Comparison of ENCODE assay signal across 24 mouse cellular contexts in genomic region chr9:35277855-35278365, GRCm38 (mm10). TPM values are rescaled to one million over a fixed set of nuclear protein-coding genes. Genes with fewer than 3 reads are reported as not detected.
DNase-seq lines count a peak whose midpoint lies in the region; ATAC-seq and TF ChIP-seq lines count a peak whose summit lies in the region.
"Had no signal": no experiment of that assay in that cellular context is flagged by ENCODE, and none has a peak within 500 bp of the region (broad histone marks: within the 10 kb centered on the region; RNA-seq: fewer than 3 reads in every experiment).

No protein-coding gene starts in this region.

- no peak overlapping the region for H3K4me3 ChIP-seq in lung, postnatal 0 days (ENCODE audit: low read depth, low read length)
- no peak overlapping the region for H3K4me3 ChIP-seq in intestine, embryonic 16.5 days (ENCODE audit: low read length)
- H3K4me3 ChIP-seq in forebrain, embryonic 13.5 days, result no peak overlapping the region
- H3K4me3 ChIP-seq: embryonic facial prominence, embryonic 10.5 days; gastrocnemius, adult 2 months; heart, embryonic 15.5 days; hindbrain, embryonic 10.5 days; intestine, embryonic 15.5 days had no signal

- TF ChIP-seq CTCF in lung, postnatal 0 days (IDR thresholded peaks at IDR 0.05), result no peak

- no peak for ATAC-seq in lung, postnatal 0 days
- ATAC-seq in common myeloid progenitor, adult 5-6 weeks (replicated peaks; ENCODE audit: low read depth, poor library complexity, severe bottlenecking), result peak; percentile 41; the same call in 1 of the 2 replicates
- ATAC-seq in megakaryocyte progenitor cell, adult 5-6 weeks (replicated peaks; ENCODE audit: poor library complexity), result peak; percentile 60
- no peak for ATAC-seq in intestine, embryonic 16.5 days
- ATAC-seq in forebrain, embryonic 13.5 days, result no peak
- ATAC-seq: activated CD4-positive, CD25-positive, alpha-beta regulatory T cell, adult 4 months; forebrain, embryonic 14.5 days; intestine, embryonic 15.5 days; Patski had no signal

- no peaks in the 10 kb centered on the region for H3K27me3 ChIP-seq in lung, postnatal 0 days (replicated peaks; ENCODE audit: insufficient read depth, low read length)
- no peaks in the 10 kb centered on the region for H3K27me3 ChIP-seq in intestine, embryonic 16.5 days (replicated peaks; ENCODE audit: control insufficient read depth, insufficient read depth, low read length)
- H3K27me3 ChIP-seq in forebrain, embryonic 13.5 days, result no peaks in the 10 kb centered on the region
- H3K27me3 ChIP-seq: heart, embryonic 15.5 days; intestine, embryonic 15.5 days; Patski had no signal

- H3K27ac ChIP-seq in lung, postnatal 0 days (ENCODE audit: low read length), result no peak overlapping the region
- no peak overlapping the region for H3K27ac ChIP-seq in intestine, embryonic 16.5 days (ENCODE audit: low read length)
- H3K27ac ChIP-seq in forebrain, embryonic 13.5 days, result no peak overlapping the region
- H3K27ac ChIP-seq: embryonic facial prominence, embryonic 10.5 days; gastrocnemius, adult 2 months; heart, embryonic 15.5 days; hindbrain, embryonic 10.5 days; hindbrain, embryonic 14.5 days; intestine, embryonic 15.5 days had no signal

- no peak for TF ChIP-seq EP300 in lung, postnatal 0 days (IDR thresholded peaks at IDR 0.05)

- H3K9me3 ChIP-seq in lung, postnatal 0 days (ENCODE audit: low read length), result no peaks in the 10 kb centered on the region
- no peaks in the 10 kb centered on the region for H3K9me3 ChIP-seq in intestine, embryonic 16.5 days (ENCODE audit: control insufficient read depth, low read length)
- no peaks in the 10 kb centered on the region for H3K9me3 ChIP-seq in forebrain, embryonic 13.5 days (replicated peaks)
- H3K9me3 ChIP-seq: embryonic facial prominence, embryonic 10.5 days; heart, embryonic 15.5 days; hindbrain, embryonic 10.5 days; intestine, embryonic 15.5 days had no signal

- DNase-seq in frontal cortex, postnatal 36 days (ENCODE audit: low spot score in 2 of 2), result peak; percentile 3 to 24
- DNase-seq in frontal cortex, postnatal 25 days (ENCODE audit: low spot score in 2 of 2), result no peak
- DNase-seq in lung, postnatal 36 days, result peak; percentile 41
- DNase-seq in lung, postnatal 0 days (ENCODE audit: low spot score), result no peak
- DNase-seq: adrenal gland, adult 2 months; adrenal gland, postnatal 25 days; cerebellum, adult 11-12 months; cerebellum, adult 9-10 months; cerebellum, postnatal 25 days; gastrocnemius, postnatal 25 days had no signal

- peaks cover 17% of the 10 kb centered on the region; the same call in 1 of the 2 replicates for H3K36me3 ChIP-seq in lung, postnatal 0 days (ENCODE audit: insufficient read depth, low read length)
- H3K36me3 ChIP-seq in intestine, embryonic 16.5 days (ENCODE audit: control insufficient read depth, insufficient read depth, low read length), result peaks cover 15% of the 10 kb centered on the region
- H3K36me3 ChIP-seq in forebrain, embryonic 13.5 days (ENCODE audit: poor library complexity, severe bottlenecking), result peaks cover 47% of the 10 kb centered on the region

- H3K4me1 ChIP-seq in lung, postnatal 0 days (ENCODE audit: insufficient read depth, low read depth, low read length), result no peaks in the 10 kb centered on the region
- no peaks in the 10 kb centered on the region for H3K4me1 ChIP-seq in intestine, embryonic 16.5 days (ENCODE audit: control insufficient read depth, insufficient read depth, low read length)
- H3K4me1 ChIP-seq in forebrain, embryonic 13.5 days, result no peaks in the 10 kb centered on the region
- H3K4me1 ChIP-seq: heart, embryonic 15.5 days; intestine, embryonic 15.5 days had no signal

- H3K9ac ChIP-seq in lung, postnatal 0 days (replicated peaks; ENCODE audit: low read depth), result no peak overlapping the region
- H3K9ac ChIP-seq in intestine, embryonic 16.5 days (ENCODE audit: low read depth, low read length), result no peak overlapping the region
- no peak overlapping the region for H3K9ac ChIP-seq in forebrain, embryonic 13.5 days
- H3K9ac ChIP-seq: heart, embryonic 15.5 days; hindbrain, embryonic 14.5 days; intestine, embryonic 15.5 days had no signal

- WGBS in lung, postnatal 0 days, result 83% methylated on average over 3 of the region's 3 CpGs
- WGBS in intestine, embryonic 16.5 days, result 90% methylated on average over 3 of the region's 3 CpGs
- whole genome bisulfite sequencing in forebrain, embryonic 13.5 days, result 87% methylated on average over 3 of the region's 3 CpGs

- no peak overlapping the region for H3K4me2 ChIP-seq in lung, postnatal 0 days (replicated peaks; ENCODE audit: low read depth, low read length)
- no peak overlapping the region for H3K4me2 ChIP-seq in intestine, embryonic 16.5 days (ENCODE audit: low read depth, low read length)
- H3K4me2 ChIP-seq in forebrain, embryonic 13.5 days, result no peak overlapping the region
- H3K4me2 ChIP-seq: heart, embryonic 11.5 days; heart, embryonic 15.5 days; hindbrain, embryonic 14.5 days; intestine, embryonic 15.5 days had no signal

RNA-seq across cellular contexts. Expression of gene Rpusd4, which starts 10.2 kb away (rescaled TPM):
- polyA plus RNA-seq in lung, postnatal 0 days (2015; fragmentation: Nextera tagmentation; extraction: Ambion mirVana), result 14.6 and 16.1 TPM in 2 replicates
- 19.1 and 24.0 TPM in 2 replicates for total RNA-seq in common myeloid progenitor, adult 5-6 weeks (2017)
- total RNA-seq in megakaryocyte progenitor cell, adult 5-6 weeks (2015), result 16.5 and 22.6 TPM in 2 replicates
- 19.9 and 23.9 TPM in 2 replicates for total RNA-seq in megakaryocyte progenitor cell, adult 5-6 weeks (2017)
- 30.8 and 36.2 TPM in 2 replicates for polyA plus RNA-seq in intestine, embryonic 16.5 days (2015; fragmentation: Nextera tagmentation; extraction: Ambion mirVana)
- polyA plus RNA-seq in forebrain, embryonic 13.5 days (2015; fragmentation: Nextera tagmentation; extraction: Ambion mirVana), result 22.0 and 23.5 TPM in 2 replicates

RNA-seq across cellular contexts. Expression of gene Fam118b, which starts 10.3 kb away (rescaled TPM):
- 25.8 and 27.5 TPM in 2 replicates for polyA plus RNA-seq in lung, postnatal 0 days (2015; fragmentation: Nextera tagmentation; extraction: Ambion mirVana)
- total RNA-seq in common myeloid progenitor, adult 5-6 weeks (2017), result 14.6 and 15.7 TPM in 2 replicates
- 36.4 and 52.1 TPM in 2 replicates for total RNA-seq in megakaryocyte progenitor cell, adult 5-6 weeks (2015)
- total RNA-seq in megakaryocyte progenitor cell, adult 5-6 weeks (2017), result 12.0 TPM in 2 replicates
- 58.2 and 58.9 TPM in 2 replicates for polyA plus RNA-seq in intestine, embryonic 16.5 days (2015; fragmentation: Nextera tagmentation; extraction: Ambion mirVana)
- polyA plus RNA-seq in forebrain, embryonic 13.5 days (2015; fragmentation: Nextera tagmentation; extraction: Ambion mirVana), result 88.5 and 88.8 TPM in 2 replicates

Comparison
In these comparisons a context has a peak if more than half of its experiments do, and no peak if none do; other contexts are left out.
1. DNase-seq: peak in frontal cortex, postnatal 36 days (2 of 2) and lung, postnatal 36 days (single experiment); none in frontal cortex, postnatal 25 days (0 of 2) and lung, postnatal 0 days (single experiment).
2. ATAC-seq: peak in common myeloid progenitor, adult 5-6 weeks (single experiment) and megakaryocyte progenitor cell, adult 5-6 weeks (single experiment); none in lung, postnatal 0 days (single experiment), intestine, embryonic 16.5 days (single experiment) and forebrain, embryonic 13.5 days (single experiment).